Mouse (Mus musculus) layer of hippocampus, adult 11-12 months (tissue): ENCODE data around the gene Sirt2.

Experiments used
- DNase-seq: peaks from one replicate; pipeline ENCODE4 v3.0.0; 2022; ENCODE audit warnings: low spot score

Sirt2 gene

GRCm38 (mm10) chr7:28795832-28796231 is 29.3 kb downstream of the Sirt2 start:
- no peak for DNase-seq

GRCm38 (mm10) chr7:28796562-28796975 is 30.0 kb downstream of the Sirt2 start:
- DNase-seq = peak; percentile 83

- DNase-seq = no peak
Measured at GRCm38 (mm10) chr7:28799994-28800393, 33.5 kb downstream of the Sirt2 start.

- no peak for DNase-seq
Measured at GRCm38 (mm10) chr7:28801451-28801850, 34.9 kb downstream of the Sirt2 start.

GRCm38 (mm10) chr7:28801901-28802670 is 35.6 kb downstream of the Sirt2 start:
- DNase-seq = no peak

- DNase-seq = no peak
Measured at GRCm38 (mm10) chr7:28802846-28803588, 36.5 kb downstream of the Sirt2 start.

GRCm38 (mm10) chr7:28803756-28804155 is 37.2 kb downstream of the Sirt2 start:
- no peak for DNase-seq

GRCm38 (mm10) chr7:28806869-28807268 is 40.3 kb downstream of the Sirt2 start:
- DNase-seq = no peak

- DNase-seq = no peak
Measured at GRCm38 (mm10) chr7:28807641-28808220, 41.2 kb downstream of the Sirt2 start.

- no peak for DNase-seq
Measured at GRCm38 (mm10) chr7:28808221-28808941, 41.8 kb downstream of the Sirt2 start, which contains the start of gene Hnrnpl. Gene Hnrnpl, plus strand, starts transcription at chr7:28808541.

GRCm38 (mm10) chr7:28808957-28809393 is 42.4 kb downstream of the Sirt2 start:
- peak; percentile 95 for DNase-seq

GRCm38 (mm10) chr7:28809401-28810089 is 43.0 kb downstream of the Sirt2 start:
- peak; percentile 64 for DNase-seq

GRCm38 (mm10) chr7:28810107-28811066 is 43.9 kb downstream of the Sirt2 start:
- DNase-seq = peak; percentile 99

GRCm38 (mm10) chr7:28811228-28811627 is 44.7 kb downstream of the Sirt2 start:
- DNase-seq = peak; percentile 87

GRCm38 (mm10) chr7:28811640-28812275 is 45.2 kb downstream of the Sirt2 start:
- DNase-seq = no peak

- DNase-seq = no peak
Measured at GRCm38 (mm10) chr7:28812436-28812835, 45.9 kb downstream of the Sirt2 start.

GRCm38 (mm10) chr7:28812949-28813348 is 46.4 kb downstream of the Sirt2 start:
- DNase-seq = no peak

GRCm38 (mm10) chr7:28814306-28815034 is 47.9 kb downstream of the Sirt2 start:
- no peak for DNase-seq

- DNase-seq = no peak
Measured at GRCm38 (mm10) chr7:28815230-28815629, 48.7 kb downstream of the Sirt2 start.
